Mouse (Mus musculus) layer of hippocampus, adult 2 months (tissue): ENCODE measurements at regions not wholly inside any gene's neighbourhood (a gene's known extent, or its start where the extent isn't known, plus 50 kb on each side); places are given as distances from the start of the nearest gene placed in this dataset.
A peak's percentile ranks its signal among the peaks of the same experiment; 100 is the strongest.

Experiments
- DNase-seq, 2 experiments: peaks; one replicate each; pipeline ENCODE4 v3.0.0; 2022; ENCODE audit warnings: low spot score in 2 of 2
- H3K27ac ChIP-seq: fragments of 200-600 bp; 2 replicates; pipeline ENCODE4 v1.8.1; 2022
- H3K4me3 ChIP-seq: fragments of 200-600 bp; 2 replicates; pipeline ENCODE4 v1.8.1; 2022; ENCODE audit warnings: mild to moderate bottlenecking
- CTCF ChIP-seq: fragments of 200-600 bp; conservative IDR thresholded peaks from 2 replicates; pipeline ENCODE4 v1.8.1; 2022; ENCODE audit warnings: antibody characterized with exemption, mild to moderate bottlenecking, moderate library complexity

GRCm38 (mm10) chr19:6630613-6630940, 87.7 kb upstream of the Slc22a12 start:
- no peak overlapping the region for H3K4me3 ChIP-seq
- no peak for DNase-seq
- H3K27ac ChIP-seq: no peak overlapping the region
- no peak for TF ChIP-seq CTCF

GRCm38 (mm10) chr19:6629911-6630612, 87.2 kb upstream of the Slc22a12 start:
- DNase-seq: no peak
- Histone ChIP-seq H3K27ac (no peak overlapping the region), H3K4me3 (no peak overlapping the region)
- TF ChIP-seq CTCF: no peak

- no peak for DNase-seq
- no peak overlapping the region for H3K4me3 ChIP-seq
- no peak for TF ChIP-seq CTCF
- H3K27ac ChIP-seq: no peak overlapping the region
Measured at GRCm38 (mm10) chr19:6625574-6625973, 82.7 kb upstream of the Slc22a12 start.

GRCm38 (mm10) chr19:6621023-6621422, 78.2 kb upstream of the Slc22a12 start:
- H3K27ac ChIP-seq: no peak overlapping the region
- no peak overlapping the region for H3K4me3 ChIP-seq
- no peak for DNase-seq
- no peak for TF ChIP-seq CTCF

- no peak for TF ChIP-seq CTCF
- Histone ChIP-seq H3K4me3 (no peak overlapping the region), H3K27ac (no peak overlapping the region)
- DNase-seq: no peak
Measured at GRCm38 (mm10) chr19:6619546-6619945, 76.7 kb upstream of the Slc22a12 start.

GRCm38 (mm10) chr19:6616659-6617058, 73.8 kb upstream of the Slc22a12 start:
- TF ChIP-seq CTCF: peak; percentile 39
- Histone ChIP-seq H3K4me3 (no peak overlapping the region), H3K27ac (no peak overlapping the region)
- no peak for DNase-seq

- no peak for TF ChIP-seq CTCF
- no peak overlapping the region for H3K4me3 ChIP-seq
- H3K27ac ChIP-seq: no peak overlapping the region
- DNase-seq: peak; percentile 33 to 38
Measured at GRCm38 (mm10) chr19:6612441-6612840, 69.6 kb upstream of the Slc22a12 start.

- no peak for TF ChIP-seq CTCF
- no peak for DNase-seq
- Histone ChIP-seq H3K4me3 (no peak overlapping the region), H3K27ac (no peak overlapping the region)
Measured at GRCm38 (mm10) chr19:6611921-6612320, 69.1 kb upstream of the Slc22a12 start.

- no peak for TF ChIP-seq CTCF
- no peak for DNase-seq
- no peak overlapping the region for H3K27ac ChIP-seq
- H3K4me3 ChIP-seq: no peak overlapping the region
Measured at GRCm38 (mm10) chr19:6610715-6611114, 67.9 kb upstream of the Slc22a12 start.

- H3K27ac ChIP-seq: no peak overlapping the region
- TF ChIP-seq CTCF: no peak
- no peak overlapping the region for H3K4me3 ChIP-seq
- no peak for DNase-seq
Measured at GRCm38 (mm10) chr19:6610051-6610450, 67.2 kb upstream of the Slc22a12 start.

- peak; percentile 44 for TF ChIP-seq CTCF
- Histone ChIP-seq H3K27ac (no peak overlapping the region), H3K4me3 (no peak overlapping the region)
- no peak for DNase-seq
Measured at GRCm38 (mm10) chr19:6607501-6607900, 64.7 kb upstream of the Slc22a12 start.

- peak overlapping the region; percentile 39; the same call in 1 of the 2 replicates for H3K27ac ChIP-seq
- peak in 1 of 2 experiments; percentile 19 for DNase-seq
Measured at GRCm38 (mm10) chr19:6606667-6607066, 63.8 kb upstream of the Slc22a12 start.

GRCm38 (mm10) chr19:6604702-6605101, 61.9 kb upstream of the Slc22a12 start:
- TF ChIP-seq CTCF: peak; percentile 65
- DNase-seq: no peak
- no peak overlapping the region for H3K27ac ChIP-seq
- no peak overlapping the region for H3K4me3 ChIP-seq

More at GRCm38 (mm10) chr19:6606667-6607066, 63.8 kb upstream of the Slc22a12 start:
- H3K4me3 ChIP-seq: no peak overlapping the region
- no peak for TF ChIP-seq CTCF

GRCm38 (mm10) chr19:6600873-6601530, 58.2 kb upstream of the Slc22a12 start:
- TF ChIP-seq CTCF: no peak
- H3K4me3 ChIP-seq: no peak overlapping the region
- DNase-seq: no peak
- H3K27ac ChIP-seq: no peak overlapping the region
